Mouse (Mus musculus): ENCODE measurements around the gene Gtpbp2. TPM values are rescaled to one million over a fixed set of nuclear protein-coding genes. Genes with fewer than 3 reads are reported as not detected.

The Gtpbp2 gene
- polyA plus RNA-seq, 1 experiment from 2014 or later = 37.1 TPM

DNA sequence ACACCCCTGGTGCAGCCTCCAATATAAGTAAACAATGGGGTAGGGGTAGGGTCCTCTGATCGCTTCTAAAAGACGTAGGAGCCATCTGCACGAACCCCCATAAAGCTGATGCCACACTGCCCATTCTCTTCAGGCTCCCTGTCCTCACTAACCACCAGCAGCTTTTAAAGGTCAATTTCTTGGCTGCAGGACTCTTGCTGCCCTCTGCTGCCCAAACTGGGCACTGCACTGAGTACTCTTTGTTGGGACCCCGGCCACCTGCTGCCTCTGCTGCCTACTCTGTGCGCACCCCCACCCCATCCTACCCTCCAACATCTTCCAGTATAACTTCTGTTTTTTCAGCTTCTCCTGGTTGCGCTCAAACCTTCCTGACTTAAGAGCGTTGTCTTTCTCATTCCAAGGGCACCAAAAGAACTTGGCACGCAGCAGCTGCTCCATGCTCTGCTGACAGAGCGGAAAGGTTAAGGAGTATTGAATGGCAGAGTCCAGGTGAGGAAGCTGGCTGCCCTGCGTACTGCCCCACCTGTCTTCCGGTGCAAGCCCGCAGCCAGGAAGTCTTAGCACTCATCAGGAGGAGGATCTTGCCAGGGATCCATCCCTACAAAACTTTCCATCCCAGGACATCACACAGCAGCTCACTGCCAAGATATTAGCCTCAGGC is 28.6 kb upstream of the Gtpbp2 start:
- WGBS (ENCODE audit: missing documents) = 40% methylated on average over 12 of the region's 12 CpGs
- Histone ChIP-seq H3K4me3 (ENCODE audit: inconsistent target) (no peak overlapping the region), H3K36me3 (ENCODE audit: inconsistent target) (peaks cover 26% of the 10 kb centered on the region; the same call in 1 of the 2 replicates), H3K79me2 (ENCODE audit: inconsistent target) (no peaks in the 10 kb centered on the region), H3K27ac (no peak overlapping the region)

DNA sequence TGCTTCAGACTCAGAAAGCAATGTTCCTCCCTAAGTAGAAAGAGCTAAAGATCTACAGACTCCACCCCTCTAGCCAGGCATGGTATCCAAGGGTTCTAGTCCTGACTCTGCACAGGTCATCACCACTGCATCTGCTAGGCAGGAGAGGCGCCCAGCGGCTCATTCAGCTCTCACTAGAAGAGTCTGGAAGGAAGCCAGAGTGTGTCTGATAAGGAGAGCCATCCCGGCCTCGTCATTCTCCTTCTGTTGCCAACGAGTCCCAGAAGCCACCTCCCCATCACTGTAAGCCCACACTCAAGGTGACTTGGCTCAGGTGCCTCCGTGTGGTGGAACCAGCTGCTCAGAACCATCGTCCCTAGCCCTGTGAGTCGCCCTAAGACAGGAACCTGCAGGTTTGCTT is 28.0 kb upstream of the Gtpbp2 start:
- WGBS (ENCODE audit: missing documents) = 95% methylated on average over 8 of the region's 8 CpGs
- H3K36me3 ChIP-seq (ENCODE audit: inconsistent target) = peaks cover 20% of the 10 kb centered on the region; the same call in 1 of the 2 replicates
- no peak overlapping the region for H3K27ac ChIP-seq
- H3K79me2 ChIP-seq (ENCODE audit: inconsistent target) = no peaks in the 10 kb centered on the region
- no peak overlapping the region for H3K4me3 ChIP-seq (ENCODE audit: inconsistent target)

DNA sequence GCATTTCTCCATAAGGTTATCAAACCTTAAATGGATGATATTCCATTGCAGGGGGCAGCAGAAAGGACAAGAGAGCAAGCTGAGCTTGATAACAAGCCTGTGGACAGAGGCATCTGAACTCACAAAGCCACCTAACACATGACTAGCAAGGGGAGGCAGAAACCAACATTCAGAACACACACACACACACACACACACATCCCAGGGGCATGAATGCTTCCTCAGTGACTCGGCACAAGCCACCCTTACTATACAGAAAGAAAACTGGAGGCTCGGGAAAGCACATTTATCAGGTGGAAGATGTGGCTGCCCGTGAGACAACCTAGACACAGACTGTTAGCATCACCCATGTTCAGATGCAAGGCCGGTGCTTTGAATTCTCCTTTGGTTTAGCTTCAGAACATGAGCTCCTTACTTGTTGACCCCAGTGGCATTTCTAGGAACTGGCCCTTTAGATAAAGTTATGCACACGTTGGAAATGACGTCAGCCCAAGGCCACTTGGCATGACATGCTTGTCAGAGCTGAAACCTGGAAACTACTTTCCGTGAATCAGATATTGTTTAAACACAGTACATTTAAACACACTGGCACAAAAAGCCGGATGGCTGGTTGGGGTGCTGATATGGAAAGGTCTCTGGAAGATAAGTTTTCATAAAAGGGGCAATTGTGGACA is 22.1 kb upstream of the Gtpbp2 start:
- Histone ChIP-seq H3K4me3 (ENCODE audit: inconsistent target) (no peak overlapping the region), H3K27ac (no peak overlapping the region), H3K79me2 (ENCODE audit: inconsistent target) (no peaks in the 10 kb centered on the region), H3K36me3 (ENCODE audit: inconsistent target) (no peaks in the 10 kb centered on the region)
- 76% methylated on average over 8 of the region's 8 CpGs for WGBS (ENCODE audit: missing documents)

DNA sequence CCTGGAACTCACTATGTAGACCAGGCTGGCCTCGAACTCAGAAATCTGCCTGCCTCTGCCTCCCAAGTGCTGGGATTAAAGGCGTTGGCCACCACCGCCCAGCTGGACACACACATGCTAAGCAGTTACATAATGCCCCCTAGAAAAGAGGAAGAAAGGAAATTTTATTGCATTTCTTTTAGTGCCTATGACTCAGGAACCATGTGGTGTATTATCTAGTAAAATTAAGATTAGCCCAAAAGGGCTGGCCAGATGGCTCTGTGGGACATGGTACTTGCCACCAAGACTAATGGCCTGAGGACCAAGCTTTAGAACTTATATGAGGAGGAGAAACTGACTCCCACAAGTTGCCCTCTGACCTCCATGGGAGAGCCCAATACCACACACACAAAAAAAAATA is 21.0 kb upstream of the Gtpbp2 start:
- Histone ChIP-seq H3K27ac (peak overlapping the region; percentile 31), H3K4me3 (ENCODE audit: inconsistent target) (no peak overlapping the region), H3K36me3 (ENCODE audit: inconsistent target) (no peaks in the 10 kb centered on the region), H3K79me2 (ENCODE audit: inconsistent target) (no peaks in the 10 kb centered on the region)
- WGBS (ENCODE audit: missing documents) = 31% methylated on average over 3 of the region's 3 CpGs

DNA sequence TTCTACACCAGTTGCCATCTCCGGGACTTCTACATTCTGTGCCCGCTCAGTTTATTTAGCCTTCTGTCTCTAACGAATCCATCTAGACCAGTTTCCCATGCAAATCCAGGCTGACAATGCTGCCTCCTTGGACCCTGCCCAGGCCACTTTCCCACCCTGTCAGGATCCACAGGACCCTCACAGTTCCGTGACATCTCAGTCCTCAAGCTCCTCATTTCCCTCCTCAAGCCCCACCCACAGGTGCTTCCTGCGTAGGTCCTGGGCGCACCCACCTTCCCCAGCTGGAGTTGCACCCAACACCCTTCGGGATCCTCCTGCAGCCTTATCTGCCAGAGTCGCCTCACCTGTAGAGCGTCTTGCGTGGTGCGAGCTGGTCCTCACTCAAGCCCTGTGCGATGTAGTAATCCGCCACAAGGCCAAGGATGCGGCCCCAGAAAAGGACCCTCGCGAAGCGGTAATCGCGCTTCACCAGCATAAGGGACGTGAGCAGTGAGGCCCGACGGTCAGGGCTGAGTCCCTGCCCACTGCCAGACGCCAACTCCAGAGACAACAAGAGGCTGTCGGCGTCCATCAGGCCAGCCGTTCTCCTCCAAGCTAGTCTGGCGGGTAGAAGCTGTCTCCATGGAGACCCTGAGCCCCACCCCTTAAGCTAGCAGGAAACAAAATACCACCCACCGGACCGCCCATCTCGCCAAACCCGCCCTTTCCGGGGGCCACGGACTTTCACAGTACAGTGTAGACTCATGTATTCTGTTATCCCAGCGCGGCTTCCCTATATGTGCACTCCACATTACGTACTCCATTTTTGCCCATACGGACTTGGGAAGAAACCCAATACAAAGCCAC is 17.0 kb upstream of the Gtpbp2 start, which contains the start of gene Rsph9:
TSS of gene Rsph9 (minus strand) at position 639 of the 846 bp plus-strand sequence.
- 17% methylated on average over 37 of the region's 37 CpGs for WGBS (ENCODE audit: missing documents)
- Histone ChIP-seq H3K4me3 (ENCODE audit: inconsistent target) (peak within 1 kb of the TSS; percentile 21; the same call in 1 of the 2 replicates), H3K79me2 (ENCODE audit: inconsistent target) (peaks cover 11% of the 10 kb centered on the region; the same call in 1 of the 2 replicates), H3K27ac (peak within 1 kb of the TSS; percentile 31; the same call in 1 of the 2 replicates), H3K36me3 (ENCODE audit: inconsistent target) (peaks cover 23% of the 10 kb centered on the region)

DNA sequence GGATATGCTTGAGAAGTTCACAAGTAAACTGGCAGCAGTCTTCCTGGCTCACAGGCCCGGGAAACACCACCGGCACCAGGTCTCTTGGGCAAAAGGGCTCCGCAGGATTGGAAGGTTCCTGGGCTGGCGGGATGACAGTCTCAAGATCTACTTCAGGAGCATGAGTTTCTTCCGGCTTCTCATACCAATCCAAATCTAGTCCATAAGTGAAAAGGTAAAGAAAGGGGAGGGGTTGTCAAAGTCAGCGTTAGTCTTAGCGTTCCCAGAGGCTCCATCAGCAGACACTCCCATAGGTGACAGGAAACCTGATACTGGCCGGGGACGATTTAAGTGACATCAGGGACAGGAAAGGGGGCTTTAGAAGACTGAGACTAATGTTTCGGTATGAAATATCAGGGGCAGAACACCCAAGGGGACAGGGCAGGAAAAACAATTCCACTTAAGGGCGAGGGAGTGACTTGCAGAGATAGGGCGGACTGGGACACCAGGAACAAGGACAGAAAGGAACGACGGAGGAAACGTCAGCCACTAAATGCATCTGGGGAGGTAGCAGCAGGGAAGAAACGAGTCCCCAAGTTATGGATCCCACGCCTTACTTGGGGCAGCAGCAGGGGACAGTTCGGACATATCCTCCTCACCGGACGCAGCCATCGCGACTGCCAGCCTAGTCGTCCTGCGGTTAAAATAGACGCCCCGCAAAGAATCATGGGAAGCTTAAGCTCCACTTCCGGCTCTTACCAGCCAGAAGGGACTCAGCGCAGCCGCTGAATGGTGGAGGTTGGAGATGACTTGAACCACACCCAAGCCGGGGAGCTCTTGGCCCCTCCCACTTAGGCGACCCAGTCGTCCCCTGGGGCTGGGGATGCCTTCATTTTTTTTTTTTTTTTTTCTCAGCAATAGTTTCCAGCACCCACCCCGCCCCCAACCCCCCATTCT is 7.7 kb upstream of the Gtpbp2 start, which contains the start of gene Mad2l1bp:
TSS of gene Mad2l1bp (minus strand) at position 707 of the 936 bp plus-strand sequence.
- Histone ChIP-seq H3K27ac (peak within 1 kb of the TSS; percentile 78), H3K36me3 (ENCODE audit: inconsistent target) (peaks cover 22% of the 10 kb centered on the region; the same call in 1 of the 2 replicates), H3K4me3 (ENCODE audit: inconsistent target) (peak within 1 kb of the TSS; percentile 99), H3K79me2 (ENCODE audit: inconsistent target) (peaks cover 40% of the 10 kb centered on the region)
- WGBS (ENCODE audit: missing documents) = 3% methylated on average over 33 of the region's 33 CpGs

DNA sequence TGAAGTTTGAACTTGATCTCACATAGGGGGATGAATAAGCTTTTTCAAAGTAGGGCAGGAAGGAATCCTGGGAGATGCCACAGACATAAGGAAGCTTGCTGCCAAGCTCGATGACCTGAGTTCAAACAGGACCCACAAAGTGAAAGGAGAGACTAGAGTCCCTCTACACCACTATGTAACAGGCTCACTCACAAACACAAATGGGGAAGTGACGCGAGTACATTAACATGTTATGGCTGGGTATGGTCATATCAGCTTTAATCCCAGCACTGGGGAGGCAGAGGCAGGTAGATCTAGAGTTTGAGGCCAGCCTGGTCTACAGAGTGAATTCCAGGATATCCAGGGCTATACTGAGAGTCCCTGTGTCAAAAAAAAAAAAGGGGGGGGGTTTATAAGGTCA is 6.5 kb upstream of the Gtpbp2 start:
- H3K27ac ChIP-seq = no peak overlapping the region
- H3K36me3 ChIP-seq (ENCODE audit: inconsistent target) = 0 out of 2 replicates have a peak, but pooled peaks cover 10% of the 10 kb centered on the region
- H3K79me2 ChIP-seq (ENCODE audit: inconsistent target) = peaks cover 29% of the 10 kb centered on the region
- no peak overlapping the region for H3K4me3 ChIP-seq (ENCODE audit: inconsistent target)
- 27% methylated on average over 3 of the region's 3 CpGs for WGBS (ENCODE audit: missing documents)

DNA sequence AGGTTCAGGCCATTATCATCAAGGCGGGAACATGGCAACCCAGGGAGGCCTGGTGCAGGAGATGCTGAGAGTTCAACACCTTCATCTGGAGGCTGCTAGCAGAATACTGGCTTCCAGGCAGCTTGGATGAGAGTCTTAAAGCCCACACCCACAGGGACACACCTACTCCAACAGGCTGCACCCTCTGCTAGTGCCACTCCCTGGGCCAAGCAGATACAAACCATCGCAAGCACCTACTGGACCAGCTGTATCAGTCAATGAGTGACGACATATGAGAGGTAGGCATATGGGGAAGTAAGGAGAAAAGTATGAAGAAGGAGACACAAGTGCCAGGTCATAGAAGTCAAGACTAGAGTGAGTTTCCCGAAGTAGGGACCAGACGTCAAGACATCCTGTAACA is 4.2 kb upstream of the Gtpbp2 start:
- Histone ChIP-seq H3K79me2 (ENCODE audit: inconsistent target) (peaks cover 24% of the 10 kb centered on the region), H3K36me3 (ENCODE audit: inconsistent target) (0 out of 2 replicates have a peak, but pooled peaks cover under 1% of the 10 kb centered on the region), H3K27ac (no peak overlapping the region), H3K4me3 (ENCODE audit: inconsistent target) (no peak overlapping the region)
- WGBS (ENCODE audit: missing documents) = 76% methylated on average over 5 of the region's 5 CpGs

DNA sequence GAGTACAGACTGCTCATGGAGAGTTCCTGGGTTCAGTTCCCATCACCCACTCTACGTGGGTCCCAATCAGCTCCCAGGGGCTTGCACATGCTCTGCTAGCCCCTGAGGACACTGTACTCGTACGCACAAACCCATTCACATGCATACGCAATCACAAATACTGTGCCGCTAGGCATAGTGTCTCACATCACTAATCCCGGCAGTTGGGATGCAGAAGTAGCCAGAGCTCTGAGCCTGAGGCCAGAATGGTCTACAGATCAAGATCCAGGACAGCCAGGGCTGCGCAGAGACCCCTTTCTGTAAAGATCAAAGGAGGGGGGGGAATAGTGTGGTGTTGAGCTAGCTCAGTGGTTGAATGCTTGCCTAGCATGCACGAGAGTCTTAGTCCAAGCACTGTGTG is 3.7 kb upstream of the Gtpbp2 start:
- peaks cover 24% of the 10 kb centered on the region for H3K79me2 ChIP-seq (ENCODE audit: inconsistent target)
- no peak overlapping the region for H3K4me3 ChIP-seq (ENCODE audit: inconsistent target)
- 94% methylated on average over 8 of the region's 8 CpGs for WGBS (ENCODE audit: missing documents)
- H3K27ac ChIP-seq = no peak overlapping the region
- no peaks in the 10 kb centered on the region for H3K36me3 ChIP-seq (ENCODE audit: inconsistent target)

DNA sequence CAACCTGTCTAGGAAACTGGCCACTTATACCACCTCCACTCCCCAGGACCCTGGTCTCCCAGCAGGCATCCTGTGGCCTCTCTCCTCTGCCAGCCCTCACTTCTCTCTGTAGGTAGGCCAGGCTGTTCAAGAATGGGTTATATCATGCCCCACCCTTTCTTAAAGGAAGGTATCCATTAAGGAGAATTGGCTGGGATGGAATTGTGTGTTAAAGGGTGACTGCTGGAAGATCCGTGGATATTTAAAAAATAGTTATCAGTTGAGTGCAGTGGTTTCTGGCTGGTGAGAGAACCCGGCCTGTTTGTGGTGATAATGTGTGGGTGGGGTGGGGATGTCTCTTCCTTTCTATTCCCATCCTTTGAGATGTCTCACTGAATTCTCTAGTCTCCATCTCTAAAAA is 1.6 kb upstream of the Gtpbp2 start:
- WGBS (ENCODE audit: missing documents) = 86% methylated on average over 2 of the region's 2 CpGs
- Histone ChIP-seq H3K79me2 (ENCODE audit: inconsistent target) (peaks cover 30% of the 10 kb centered on the region), H3K27ac (no peak overlapping the region), H3K36me3 (ENCODE audit: inconsistent target) (no peaks in the 10 kb centered on the region; the same call in 1 of the 2 replicates), H3K4me3 (ENCODE audit: inconsistent target) (no peak overlapping the region)

DNA sequence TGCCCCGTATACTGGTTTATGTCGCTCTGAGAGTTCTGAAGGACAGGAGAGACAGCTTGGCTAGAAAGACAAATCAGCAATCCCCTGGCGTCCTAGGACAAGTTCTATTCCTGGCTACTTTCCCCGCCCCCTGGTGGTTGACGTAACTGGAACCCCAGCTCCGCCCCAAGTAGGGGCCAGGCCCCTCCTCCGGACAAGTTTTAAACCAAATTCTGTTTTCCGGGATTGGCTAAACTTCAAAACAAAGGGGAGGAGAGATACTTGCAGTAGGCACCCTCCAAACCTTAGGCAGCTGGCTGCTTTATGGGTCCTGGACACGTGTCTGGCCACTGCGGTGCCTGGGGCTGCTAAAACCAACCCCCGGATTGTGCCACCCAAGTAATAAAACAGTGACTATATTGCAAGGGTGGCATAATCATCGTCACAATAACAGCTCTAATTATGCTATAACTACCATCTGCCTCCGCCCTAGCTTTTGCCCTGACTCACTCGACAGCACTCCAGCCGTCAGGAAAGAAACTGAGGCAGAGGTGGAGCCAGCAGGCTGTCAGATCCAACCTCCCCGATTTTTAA is 656 bp upstream of the Gtpbp2 start:
- peak overlapping the region; percentile 68 for H3K27ac ChIP-seq
- H3K79me2 ChIP-seq (ENCODE audit: inconsistent target) = peaks cover 36% of the 10 kb centered on the region
- peaks cover 9% of the 10 kb centered on the region; the same call in 1 of the 2 replicates for H3K36me3 ChIP-seq (ENCODE audit: inconsistent target)
- under 1% methylated on average over 16 of the region's 16 CpGs for WGBS (ENCODE audit: missing documents)
- H3K4me3 ChIP-seq (ENCODE audit: inconsistent target) = peak overlapping the region; percentile 51

DNA sequence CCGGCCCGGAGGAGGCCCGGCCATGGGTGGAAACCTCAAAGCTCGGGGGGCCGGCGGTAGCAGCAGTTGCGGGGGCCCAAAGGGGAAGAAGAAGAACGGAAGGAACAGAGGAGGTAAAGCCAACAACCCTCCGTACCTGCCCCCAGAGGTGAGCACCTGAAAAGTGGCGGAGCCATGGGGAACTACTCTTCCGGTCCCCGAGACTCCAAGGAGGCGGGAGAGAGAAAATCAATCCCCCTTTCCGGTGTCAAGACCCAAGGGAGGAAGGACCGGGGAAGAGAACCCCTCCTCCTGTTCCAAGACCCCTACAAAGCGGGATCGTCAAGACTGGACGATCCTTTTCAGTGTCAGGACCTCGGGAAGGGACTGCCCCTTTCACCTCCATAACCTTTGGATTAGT is 347 bp downstream of the Gtpbp2 start:
- Histone ChIP-seq H3K27ac (peak overlapping the region; percentile 80), H3K36me3 (ENCODE audit: inconsistent target) (peaks cover 19% of the 10 kb centered on the region), H3K4me3 (ENCODE audit: inconsistent target) (peak overlapping the region; percentile 98), H3K79me2 (ENCODE audit: inconsistent target) (peaks cover 36% of the 10 kb centered on the region)
- WGBS (ENCODE audit: missing documents) = under 1% methylated on average over 17 of the region's 19 CpGs

DNA sequence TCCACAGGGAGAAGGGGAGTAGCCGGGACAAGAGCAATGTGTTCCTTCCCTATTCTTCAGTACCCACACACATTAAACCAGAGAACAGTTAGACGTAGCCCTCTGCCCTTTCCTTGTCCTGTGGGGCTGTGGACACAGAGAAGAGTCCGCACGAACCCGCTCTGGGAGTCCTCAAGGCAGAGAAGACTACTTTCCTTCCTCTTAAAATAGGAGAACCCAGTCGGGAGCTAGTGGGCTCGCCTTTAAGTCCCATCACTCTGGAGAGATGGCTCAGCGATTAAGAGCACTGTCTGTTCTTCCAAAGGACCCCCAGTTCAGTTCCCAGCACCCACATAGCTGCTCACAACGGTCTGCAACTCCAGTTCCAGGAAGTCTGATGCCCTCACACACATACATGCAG is 878 bp downstream of the Gtpbp2 start:
- 42% methylated on average over 9 of the region's 9 CpGs for WGBS (ENCODE audit: missing documents)
- peaks cover 24% of the 10 kb centered on the region for H3K36me3 ChIP-seq (ENCODE audit: inconsistent target)
- peak overlapping the region; percentile 80 for H3K27ac ChIP-seq
- H3K4me3 ChIP-seq (ENCODE audit: inconsistent target) = peak overlapping the region; percentile 98
- peaks cover 36% of the 10 kb centered on the region for H3K79me2 ChIP-seq (ENCODE audit: inconsistent target)
